Mouse (Mus musculus): Measurements from ENCODE around the gene Med12. TPM values are rescaled to one million over a fixed set of nuclear protein-coding genes. Genes with fewer than 3 reads are reported as not detected.

The Med12 gene
- total RNA-seq, 2 experiments from 2014 or later = 125 to 283 TPM

Other genes starting within 250 kb of the Med12 start
- gene Tex11, start 214.4 kb upstream of the Med12 start, total RNA-seq (2015; ENCODE audit: low replicate concordance) = 1.7 TPM in 1 of 2 replicates, not detected in the other
- 0.64 TPM in 1 of 2 replicates, not detected in the other for gene Tex11, start 214.4 kb upstream of the Med12 start, total RNA-seq (2017; ENCODE audit: low replicate concordance)
- not detected in 2 replicates for gene Slc7a3, start 188.0 kb upstream of the Med12 start, total RNA-seq (2015; ENCODE audit: low replicate concordance)
- not detected in 2 replicates for gene Slc7a3, start 188.0 kb upstream of the Med12 start, total RNA-seq (2017; ENCODE audit: low replicate concordance)
- 7.1 and 9.0 TPM in 2 replicates for gene Snx12, start 51.5 kb upstream of the Med12 start, total RNA-seq (2015; ENCODE audit: low replicate concordance)
- 8.7 and 12.8 TPM in 2 replicates for gene Snx12, start 51.5 kb upstream of the Med12 start, total RNA-seq (2017; ENCODE audit: low replicate concordance)
- 11.7 and 13.3 TPM in 2 replicates for gene Foxo4, start 19.5 kb upstream of the Med12 start, total RNA-seq (2015; ENCODE audit: low replicate concordance)
- gene Foxo4, start 19.5 kb upstream of the Med12 start, total RNA-seq (2017; ENCODE audit: low replicate concordance) = 18.2 and 27.3 TPM in 2 replicates
- not detected in 2 replicates for gene Gm614, start 10.0 kb upstream of the Med12 start, total RNA-seq (2015; ENCODE audit: low replicate concordance)
- gene Gm614, start 10.0 kb upstream of the Med12 start, total RNA-seq (2017; ENCODE audit: low replicate concordance) = not detected in 2 replicates
- 37.1 and 39.8 TPM in 2 replicates for gene Il2rg, start 5.8 kb upstream of the Med12 start, total RNA-seq (2015; ENCODE audit: low replicate concordance)
- gene Il2rg, start 5.8 kb upstream of the Med12 start, total RNA-seq (2017; ENCODE audit: low replicate concordance) = 6.0 and 20.7 TPM in 2 replicates
- gene Gm20489, start 5.0 kb upstream of the Med12 start, total RNA-seq (2015; ENCODE audit: low replicate concordance) = not detected in 2 replicates
- not detected in 2 replicates for gene Gm20489, start 5.0 kb upstream of the Med12 start, total RNA-seq (2017; ENCODE audit: low replicate concordance)
- gene Nlgn3, start 25.1 kb downstream of the Med12 start, total RNA-seq (2015; ENCODE audit: low replicate concordance) = not detected in 2 replicates
- 0.26 and 1.5 TPM in 2 replicates for gene Nlgn3, start 25.1 kb downstream of the Med12 start, total RNA-seq (2017; ENCODE audit: low replicate concordance)
- gene Gjb1, start 102.3 kb downstream of the Med12 start, total RNA-seq (2015; ENCODE audit: low replicate concordance) = not detected in 2 replicates
- gene Gjb1, start 102.3 kb downstream of the Med12 start, total RNA-seq (2017; ENCODE audit: low replicate concordance) = not detected in 2 replicates
- gene Zmym3, start 146.8 kb downstream of the Med12 start, total RNA-seq (2015; ENCODE audit: low replicate concordance) = 1.3 and 4.3 TPM in 2 replicates
- 2.2 and 2.3 TPM in 2 replicates for gene Zmym3, start 146.8 kb downstream of the Med12 start, total RNA-seq (2017; ENCODE audit: low replicate concordance)
- gene Nono, start 155.3 kb downstream of the Med12 start, total RNA-seq (2015; ENCODE audit: low replicate concordance) = 155 and 173 TPM in 2 replicates
- gene Nono, start 155.3 kb downstream of the Med12 start, total RNA-seq (2017; ENCODE audit: low replicate concordance) = 224 and 241 TPM in 2 replicates
- gene Itgb1bp2, start 175.1 kb downstream of the Med12 start, total RNA-seq (2015; ENCODE audit: low replicate concordance) = 2.9 and 7.6 TPM in 2 replicates
- 2.3 and 4.1 TPM in 2 replicates for gene Itgb1bp2, start 175.1 kb downstream of the Med12 start, total RNA-seq (2017; ENCODE audit: low replicate concordance)

All from erythroid progenitor cell, adult 5-6 weeks (primary cell).